Mouse (Mus musculus) liver, postnatal 0 days (tissue): Measurements from ENCODE around the gene Dok4. TPM values are rescaled to one million over a fixed set of nuclear protein-coding genes. Genes with fewer than 3 reads are reported as not detected.

Experiments
- ATAC-seq: fragments of 200-750 bp; cut with Nextera tagmentation; 2 replicates; pipeline ENCODE4 v1.8.0; 2017; ENCODE audit warnings: mild to moderate bottlenecking, moderate library complexity
- DNase-seq: peaks from one replicate; pipeline ENCODE4 v3.0.0-alpha.2; 2016
- H3K27ac ChIP-seq: fragments of 300-500 bp; sonication (generic); 2 replicates; pipeline ENCODE4 v1.5.1; 2014; ENCODE audit warnings: antibody characterized with exemption, moderate library complexity, mild to moderate bottlenecking, low read depth
- H3K27me3 ChIP-seq: fragments of 300-500 bp; sonication (generic); 2 replicates; pipeline ENCODE4 v1.6.1; 2014; ENCODE audit warnings: low read length, control low read depth, mixed read lengths; ENCODE audit not compliant: insufficient read depth
- H3K36me3 ChIP-seq: fragments of 300-500 bp; sonication (generic); replicated peaks from 2 replicates; pipeline ENCODE4 v1.6.1; 2014; ENCODE audit warnings: mild to moderate bottlenecking, control low read depth, low read length, moderate library complexity, mixed read lengths; ENCODE audit not compliant: insufficient read depth
- H3K4me1 ChIP-seq: fragments of 300-500 bp; sonication (generic); 2 replicates; pipeline ENCODE4 v1.6.1; 2014; ENCODE audit warnings: antibody characterized with exemption, mild to moderate bottlenecking, control low read depth; ENCODE audit not compliant: insufficient read depth
- H3K4me2 ChIP-seq: fragments of 300-500 bp; sonication (generic); 2 replicates; pipeline ENCODE4 v1.6.1; 2014; ENCODE audit warnings: low read depth, mild to moderate bottlenecking, low read length, moderate library complexity, mixed read lengths
- H3K4me3 ChIP-seq: fragments of 300-500 bp; sonication (generic); 2 replicates; pipeline ENCODE4 v1.5.1; 2014; ENCODE audit warnings: low read depth, low read length
- H3K9ac ChIP-seq: fragments of 300-500 bp; sonication (generic); replicated peaks from 2 replicates; pipeline ENCODE4 v1.6.1; 2014; ENCODE audit warnings: mild to moderate bottlenecking, moderate library complexity
- H3K9me3 ChIP-seq: fragments of 300-500 bp; sonication (generic); 2 replicates; pipeline ENCODE4 v1.6.1; 2016; ENCODE audit warnings: mild to moderate bottlenecking, control low read depth, low read length, mixed read lengths
- CTCF ChIP-seq: sonication (generic); IDR thresholded peaks from 2 replicates; pipeline ENCODE4 v1.5.1; 2016; ENCODE audit warnings: antibody characterized with exemption, low read depth
- EP300 ChIP-seq: IDR thresholded peaks from 2 replicates; pipeline ENCODE4 v1.6.1; 2016; ENCODE audit warnings: antibody characterized with exemption, low read depth, mild to moderate bottlenecking
- WGBS: fragments of 180-500 bp; shearing (Covaris S2); extraction: QIAGEN DNeasy Blood & Tissue Kit; methylation state at CpG from one replicate; pipeline ENCODE4 v1.1.7; 2014; ENCODE audit not compliant: insufficient replicate concordance; 5-methylcytosine and 5-hydroxymethylcytosine counted together
- polyA plus RNA-seq: library from polyadenylated mRNA; unstranded; fragments of >200 nt; fragmentation: Nextera tagmentation; extraction: Ambion mirVana; gene quantifications from 2 replicates; pipeline ENCODE4 v1.2.1, GENCODE M21; 2015

Dok4 gene
- polyA plus RNA-seq, 1 experiment from 2014 or later: 3.5 TPM

GRCm38 (mm10) chr8:94875096-94875870 lies 847 bp downstream of the Dok4 start:
- H3K4me1 ChIP-seq: peaks cover 30% of the 10 kb centered on the region
- H3K4me3 ChIP-seq: peak overlapping the region; percentile 78
- ATAC-seq (peak; percentile 23; the same call in 1 of the 2 replicates), DNase-seq (peak; percentile 37)
- TF ChIP-seq EP300: no peak
- 0 out of 2 replicates have a peak, but pooled peaks have one; percentile 1 for TF ChIP-seq CTCF
- H3K27ac ChIP-seq: peak overlapping the region; percentile 90
- no peaks in the 10 kb centered on the region for H3K9me3 ChIP-seq
- peak overlapping the region; percentile 85 for H3K9ac ChIP-seq
- WGBS: 20% methylated on average over 17 of the region's 17 CpGs
- peak overlapping the region; percentile 99 for H3K4me2 ChIP-seq
- H3K27me3 ChIP-seq: peaks cover 22% of the 10 kb centered on the region
- no peaks in the 10 kb centered on the region for H3K36me3 ChIP-seq

GRCm38 (mm10) chr8:94874358-94874757 lies 1.8 kb downstream of the Dok4 start:
- Histone ChIP-seq H3K9me3 (no peaks in the 10 kb centered on the region), H3K4me2 (peak overlapping the region; percentile 99), H3K27ac (no peak overlapping the region), H3K4me3 (peak overlapping the region; percentile 78), H3K9ac (peak overlapping the region; percentile 85; the same call in 1 of the 2 replicates), H3K4me1 (peaks cover 30% of the 10 kb centered on the region), H3K36me3 (no peaks in the 10 kb centered on the region), H3K27me3 (peaks cover 26% of the 10 kb centered on the region)
- peak; percentile 84 for DNase-seq
- 11% methylated on average over 6 of the region's 6 CpGs for WGBS
- peak; percentile 39 for ATAC-seq
- TF ChIP-seq CTCF (peak; percentile 98), EP300 (no peak)

- H3K36me3 ChIP-seq: no peaks in the 10 kb centered on the region
- no peak overlapping the region for H3K9ac ChIP-seq
- H3K9me3 ChIP-seq: no peaks in the 10 kb centered on the region
- no peak for ATAC-seq
- H3K27ac ChIP-seq: no peak overlapping the region
- peaks cover 30% of the 10 kb centered on the region for H3K4me1 ChIP-seq
- H3K27me3 ChIP-seq: peaks cover 26% of the 10 kb centered on the region
- TF ChIP-seq EP300: no peak
- TF ChIP-seq CTCF: no peak
- 81% methylated on average over 2 of the region's 2 CpGs for WGBS
- no peak overlapping the region for H3K4me2 ChIP-seq
- H3K4me3 ChIP-seq: no peak overlapping the region
- DNase-seq: no peak
These were observed 3.6 kb downstream of the Dok4 start for GRCm38 (mm10) chr8:94872576-94872975.

GRCm38 (mm10) chr8:94872156-94872555 lies 4.0 kb downstream of the Dok4 start:
- no peak overlapping the region for H3K9ac ChIP-seq
- TF ChIP-seq CTCF (no peak), EP300 (no peak)
- peaks cover 26% of the 10 kb centered on the region for H3K27me3 ChIP-seq
- no peaks in the 10 kb centered on the region for H3K9me3 ChIP-seq
- no peak for ATAC-seq
- no peak overlapping the region for H3K4me2 ChIP-seq
- no peak for DNase-seq
- H3K4me1 ChIP-seq: peaks cover 30% of the 10 kb centered on the region
- H3K36me3 ChIP-seq: no peaks in the 10 kb centered on the region
- H3K27ac ChIP-seq: no peak overlapping the region
- no peak overlapping the region for H3K4me3 ChIP-seq
- 62% methylated on average over 3 of the region's 3 CpGs for WGBS

- H3K36me3 ChIP-seq: 0 out of 2 replicates have a peak, but pooled peaks cover 3% of the 10 kb centered on the region
These were observed 4.8 kb downstream of the Dok4 start for GRCm38 (mm10) chr8:94871108-94871894.

More at GRCm38 (mm10) chr8:94871108-94871894, 4.8 kb downstream of the Dok4 start:
- Histone ChIP-seq H3K4me3 (peak overlapping the region; percentile 24), H3K9me3 (no peaks in the 10 kb centered on the region), H3K27me3 (peaks cover 26% of the 10 kb centered on the region), H3K4me1 (peaks cover 24% of the 10 kb centered on the region), H3K4me2 (peak overlapping the region; percentile 62), H3K27ac (no peak overlapping the region), H3K9ac (peak overlapping the region; percentile 11; the same call in 1 of the 2 replicates)
- ATAC-seq: no peak
- WGBS: 8% methylated on average over 7 of the region's 7 CpGs
- TF ChIP-seq EP300 (no peak), CTCF (no peak)
- DNase-seq: peak; percentile 40
